Mouse (Mus musculus) granulocyte monocyte progenitor cell, adult 5-6 weeks (primary cell): Measurements from ENCODE around the gene Zfp273. TPM values are rescaled to one million over a fixed set of nuclear protein-coding genes. Genes with fewer than 3 reads are reported as not detected.
"Not testable (repeated sequence)": the region's sequence is repeated elsewhere in the genome, so short reads cannot be mapped to it uniquely, and the experiment has no call there.

ENCODE experiments used
- ATAC-seq: replicated peaks from 2 replicates; pipeline ENCODE4 v1.8.0; 2016; ENCODE audit warnings: mild to moderate bottlenecking, moderate TSS enrichment, inconsistent platforms; ENCODE audit not compliant: poor library complexity, severe bottlenecking
- total RNA-seq, 2 experiments: library from RNA; stranded (forward) in 1 of 2; stranded (reverse) in 1 of 2; fragments of 200-712, 200-1000 nt in 1 of 2; fragments of >200 nt in 1 of 2; fragmentation: Nextera tagmentation in 1 of 2; gene quantifications; 2 replicates each; pipeline ENCODE4 v1.2.3; 2014 to 2017

The Zfp273 gene
- total RNA-seq, 2 experiments from 2014 or later: 5.9 to 6.0 TPM

- no peak for ATAC-seq
These were observed 51.3 kb downstream of the Zfp273 start for GRCm38 (mm10) chr13:67864764-67865350.

- ATAC-seq: no peak
These were observed 54.4 kb downstream of the Zfp273 start for GRCm38 (mm10) chr13:67867899-67868298.

- not testable (repeated sequence) for ATAC-seq
These were observed 62.6 kb downstream of the Zfp273 start for GRCm38 (mm10) chr13:67876049-67876698.

Other genes starting within 250 kb of the Zfp273 start
- gene Zfp729b, start 204.0 kb upstream of the Zfp273 start, total RNA-seq (2014; fragmentation: Nextera tagmentation): 10.8 and 17.2 TPM in 2 replicates
- gene Zfp729b, start 204.0 kb upstream of the Zfp273 start, total RNA-seq (2017): 16.1 and 16.3 TPM in 2 replicates
- gene Gm49345, start 176.0 kb upstream of the Zfp273 start, total RNA-seq (2014; fragmentation: Nextera tagmentation): 3.4 TPM in 1 of 2 replicates, not detected in the other
- not detected in 2 replicates for gene Gm49345, start 176.0 kb upstream of the Zfp273 start, total RNA-seq (2017)
- 15.0 and 17.6 TPM in 2 replicates for gene Zfp729a, start 175.9 kb upstream of the Zfp273 start, total RNA-seq (2014; fragmentation: Nextera tagmentation)
- 7.4 and 14.4 TPM in 2 replicates for gene Zfp729a, start 175.9 kb upstream of the Zfp273 start, total RNA-seq (2017)
- 26.8 and 28.6 TPM in 2 replicates for gene Zfp738, start 126.7 kb upstream of the Zfp273 start, total RNA-seq (2014; fragmentation: Nextera tagmentation)
- 6.9 and 27.3 TPM in 2 replicates for gene Zfp738, start 126.7 kb upstream of the Zfp273 start, total RNA-seq (2017)
- gene Zfp65, start 84.6 kb upstream of the Zfp273 start, total RNA-seq (2014; fragmentation: Nextera tagmentation): 12.1 and 12.6 TPM in 2 replicates
- 12.1 and 18.0 TPM in 2 replicates for gene Zfp65, start 84.6 kb upstream of the Zfp273 start, total RNA-seq (2017)
- 6.3 and 7.5 TPM in 2 replicates for gene Zfp85, start 58.5 kb upstream of the Zfp273 start, total RNA-seq (2014; fragmentation: Nextera tagmentation)
- 7.3 and 7.8 TPM in 2 replicates for gene Zfp85, start 58.5 kb upstream of the Zfp273 start, total RNA-seq (2017)
- 2.7 and 3.6 TPM in 2 replicates for gene Zfp493, start 34.0 kb upstream of the Zfp273 start, total RNA-seq (2014; fragmentation: Nextera tagmentation)
- gene Zfp493, start 34.0 kb upstream of the Zfp273 start, total RNA-seq (2017): 3.0 and 3.9 TPM in 2 replicates
- gene Gm10037, start 17.4 kb downstream of the Zfp273 start, total RNA-seq (2014; fragmentation: Nextera tagmentation): 1.6 TPM in 1 of 2 replicates, not detected in the other
- gene Gm10037, start 17.4 kb downstream of the Zfp273 start, total RNA-seq (2017): 1.0 TPM in 1 of 2 replicates, not detected in the other
- not detected in 2 replicates for gene BC048507, start 49.6 kb downstream of the Zfp273 start, total RNA-seq (2014; fragmentation: Nextera tagmentation)
- not detected in 2 replicates for gene BC048507, start 49.6 kb downstream of the Zfp273 start, total RNA-seq (2017)